Mouse (Mus musculus) thymus, adult 2 months (tissue): ENCODE measurements around the gene Trnt1.

ENCODE experiments used
- CTCF ChIP-seq: fragments of 200-500 bp; IDR thresholded peaks from 2 replicates; pipeline ENCODE4 v1.5.1; 2012; ENCODE audit warnings: mild to moderate bottlenecking, control low read depth, low read length, moderate library complexity, borderline replicate concordance; ENCODE audit not compliant: control insufficient read depth, poor library complexity, insufficient read depth; ENCODE audit errors: extremely low read depth
- POLR2A ChIP-seq: fragments of 200-500 bp; IDR thresholded peaks from 2 replicates; pipeline ENCODE4 v1.6.1; 2012; ENCODE audit warnings: mild to moderate bottlenecking, low read length, control low read depth, moderate library complexity; ENCODE audit not compliant: control insufficient read depth, poor library complexity, insufficient read depth; ENCODE audit errors: extremely low read depth

DNA sequence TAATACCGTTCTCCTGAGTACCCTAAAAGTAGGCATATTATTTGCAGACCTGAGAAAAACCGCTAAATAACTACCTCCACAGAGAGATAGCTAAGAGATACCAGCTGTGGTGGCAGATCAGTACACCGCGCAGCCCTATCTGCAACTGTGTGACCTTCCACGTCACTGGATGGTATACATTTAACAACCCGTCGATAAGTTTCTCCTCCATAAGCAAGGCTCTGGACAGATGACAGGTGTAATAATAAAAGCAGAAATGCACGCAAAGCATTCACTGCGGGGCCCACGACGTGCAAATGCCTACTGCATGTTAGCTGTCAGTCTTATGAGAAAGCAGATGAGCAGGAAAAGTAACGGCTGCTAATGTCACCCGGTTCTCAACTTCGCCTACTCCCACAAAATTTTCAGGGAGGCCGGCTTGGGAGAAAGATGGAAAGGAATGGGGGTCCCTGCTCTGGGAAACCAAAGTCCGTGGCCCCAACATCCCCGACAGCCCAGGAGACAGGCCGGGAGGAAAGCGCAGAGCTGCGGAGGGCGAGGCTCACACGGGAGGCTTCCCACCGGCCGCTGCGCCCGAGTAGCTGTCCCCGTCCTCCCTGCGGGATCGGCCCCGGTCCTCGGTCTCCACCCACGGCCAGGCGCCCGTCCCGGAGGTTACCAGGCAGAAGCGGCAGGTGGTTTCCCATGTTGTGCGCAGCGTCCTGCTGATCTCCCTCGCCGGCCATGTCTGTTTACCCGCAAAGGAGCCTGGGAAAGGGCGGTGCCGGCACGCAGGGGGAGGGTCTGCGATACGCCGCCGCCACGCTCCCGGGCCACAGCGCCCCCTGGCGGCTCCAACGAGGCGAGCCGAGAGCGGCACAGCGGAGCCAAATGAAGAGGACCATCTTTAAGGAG lies 30.7 kb downstream of the Trnt1 start, which contains the start of gene Crbn:
- TF ChIP-seq POLR2A (peak; percentile 76), CTCF (peak; percentile 95)
